Mouse (Mus musculus) embryonic facial prominence, embryonic 14.5 days (tissue): ENCODE data around the gene Cdkn1c. TPM values are rescaled to one million over a fixed set of nuclear protein-coding genes. Genes with fewer than 3 reads are reported as not detected.

Experiments
- ATAC-seq: fragments of 200-750 bp; cut with Nextera tagmentation; 2 replicates; pipeline ENCODE4 v1.8.0; 2017; ENCODE audit warnings: low read depth, moderate number of reproducible peaks, moderate TSS enrichment
- DNase-seq: peaks from one replicate; pipeline ENCODE4 v3.0.0-alpha.2; 2015; ENCODE audit warnings: low spot score
- H3K27ac ChIP-seq: fragments of 300-500 bp; sonication (generic); replicated peaks from 2 replicates; pipeline ENCODE4 v1.5.1; 2014; ENCODE audit warnings: low read depth, mild to moderate bottlenecking, low read length, moderate library complexity
- H3K27me3 ChIP-seq: fragments of 300-500 bp; sonication (generic); replicated peaks from 2 replicates; pipeline ENCODE4 v1.6.1; 2014; ENCODE audit warnings: low read length; ENCODE audit not compliant: control insufficient read depth, insufficient read depth
- H3K36me3 ChIP-seq: fragments of 300-500 bp; sonication (generic); 2 replicates; pipeline ENCODE4 v1.6.1; 2014; ENCODE audit warnings: low read length, mixed read lengths; ENCODE audit not compliant: control insufficient read depth, insufficient read depth
- H3K4me1 ChIP-seq: fragments of 300-500 bp; sonication (generic); 2 replicates; pipeline ENCODE4 v1.6.1; 2014; ENCODE audit warnings: antibody characterized with exemption, low read length; ENCODE audit not compliant: control insufficient read depth, insufficient read depth
- H3K4me2 ChIP-seq: fragments of 300-500 bp; sonication (generic); 2 replicates; pipeline ENCODE4 v1.6.1; 2014; ENCODE audit warnings: low read depth, mild to moderate bottlenecking, low read length, moderate library complexity, mixed read lengths
- H3K4me3 ChIP-seq: fragments of 300-500 bp; sonication (generic); 2 replicates; pipeline ENCODE4 v1.5.1; 2014; ENCODE audit warnings: low read depth, mild to moderate bottlenecking, low read length
- H3K9ac ChIP-seq: fragments of 300-500 bp; sonication (generic); 2 replicates; pipeline ENCODE4 v1.6.1; 2014; ENCODE audit warnings: low read depth, mild to moderate bottlenecking, low read length, moderate library complexity, mixed read lengths
- H3K9me3 ChIP-seq: fragments of 300-500 bp; sonication (generic); 2 replicates; pipeline ENCODE4 v1.6.1; 2016; ENCODE audit warnings: low read length; ENCODE audit not compliant: control insufficient read depth
- WGBS: fragments of 180-500 bp; shearing (Covaris S2); extraction: QIAGEN DNeasy Blood & Tissue Kit; methylation state at CpG from one replicate; pipeline ENCODE4 v1.1.7; 2014; 5-methylcytosine and 5-hydroxymethylcytosine counted together
- polyA plus RNA-seq: library from polyadenylated mRNA; unstranded; fragments of >200 nt; fragmentation: Nextera tagmentation; extraction: Ambion mirVana; gene quantifications from 2 replicates; pipeline ENCODE4 v1.2.1, GENCODE M21; 2014

Gene Cdkn1c
- 2,410 and 2,543 TPM in 2 replicates for polyA plus RNA-seq

DNA sequence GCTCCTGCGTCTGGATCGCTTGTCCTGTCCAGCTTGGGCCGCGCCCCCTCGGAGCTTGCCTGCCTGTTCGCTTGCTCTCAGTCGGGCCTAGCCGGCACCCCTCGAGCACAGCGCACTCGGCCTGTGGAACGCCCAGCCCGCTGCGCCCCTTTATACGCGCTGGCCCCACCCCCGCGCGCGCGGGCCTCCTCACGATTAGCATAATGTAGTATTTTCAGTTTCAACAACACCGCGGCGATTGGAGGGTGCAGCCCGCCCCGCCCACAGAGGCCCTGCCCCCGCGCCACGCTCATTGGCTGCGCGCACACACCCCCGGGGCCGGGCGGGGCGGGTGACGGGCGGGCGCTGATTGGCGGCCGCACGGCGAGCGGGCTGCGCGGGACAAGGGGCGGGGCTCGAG lies at the start of gene Cdkn1c:
Gene Cdkn1c, minus strand, starts transcription at position 177 of the 400 bp plus-strand sequence.
- Histone ChIP-seq H3K4me3 (peak within 1 kb of the TSS; percentile 60), H3K4me1 (peaks cover 9% of the 10 kb centered on the region; the same call in 1 of the 2 replicates), H3K27ac (peak within 1 kb of the TSS; percentile 85), H3K9me3 (peaks cover 27% of the 10 kb centered on the region), H3K9ac (peak within 1 kb of the TSS; percentile 83), H3K36me3 (peaks cover 13% of the 10 kb centered on the region; the same call in 1 of the 2 replicates), H3K4me2 (peak within 1 kb of the TSS; percentile 53), H3K27me3 (no peaks in the 10 kb centered on the region)
- DNase-seq = peak; percentile 96
- 28% methylated on average over 40 of the region's 48 CpGs for WGBS
- peak; percentile 84 for ATAC-seq

DNA sequence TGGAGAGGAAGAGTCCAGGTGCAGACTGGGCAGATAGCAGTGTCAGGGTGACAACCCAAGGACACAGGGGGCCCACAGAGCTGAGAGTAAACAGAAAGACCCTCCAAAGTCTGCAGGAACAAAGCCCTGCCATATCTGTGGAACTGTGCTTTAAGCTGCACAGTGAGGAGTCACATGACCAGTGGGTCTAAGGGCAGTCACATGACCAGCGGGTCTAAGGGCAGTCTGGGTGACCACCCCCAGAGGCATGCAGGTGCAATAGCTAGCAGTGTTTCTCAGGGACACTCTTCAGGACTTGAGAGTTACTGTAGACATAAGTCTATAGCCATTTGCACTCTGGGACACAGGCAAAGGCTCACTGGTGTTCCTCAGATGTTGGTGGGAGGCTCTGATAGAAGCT lies 48.7 kb upstream of the Cdkn1c start:
- DNase-seq = no peak
- WGBS = 75% methylated on average over 1 of the region's 1 CpGs

GRCm38 (mm10) chr7:143506675-143507074 lies 45.8 kb upstream of the Cdkn1c start:
- H3K27me3 ChIP-seq = peaks cover 23% of the 10 kb centered on the region
- no peaks in the 10 kb centered on the region for H3K36me3 ChIP-seq
- no peak for ATAC-seq
- H3K9me3 ChIP-seq = no peaks in the 10 kb centered on the region
- H3K4me3 ChIP-seq = no peak overlapping the region
- no peak overlapping the region for H3K9ac ChIP-seq
- H3K27ac ChIP-seq = no peak overlapping the region
- DNase-seq = peak; percentile 53
- 16% methylated on average over 7 of the region's 7 CpGs for WGBS
- H3K4me1 ChIP-seq = peaks cover 3% of the 10 kb centered on the region; the same call in 1 of the 2 replicates
- no peak overlapping the region for H3K4me2 ChIP-seq

More for the DNA sequence above, 48.7 kb upstream of the Cdkn1c start:
- Histone ChIP-seq H3K9ac (no peak overlapping the region), H3K4me2 (no peak overlapping the region), H3K4me3 (no peak overlapping the region), H3K27ac (no peak overlapping the region), H3K9me3 (no peaks in the 10 kb centered on the region), H3K36me3 (peaks cover 16% of the 10 kb centered on the region), H3K4me1 (no peaks in the 10 kb centered on the region), H3K27me3 (no peaks in the 10 kb centered on the region)
- no peak for ATAC-seq

GRCm38 (mm10) chr7:143506271-143506670 lies 45.4 kb upstream of the Cdkn1c start:
- H3K4me3 ChIP-seq = no peak overlapping the region
- ATAC-seq (no peak), DNase-seq (no peak)
- H3K36me3 ChIP-seq = no peaks in the 10 kb centered on the region
- H3K9ac ChIP-seq = no peak overlapping the region
- no peak overlapping the region for H3K27ac ChIP-seq
- H3K4me2 ChIP-seq = no peak overlapping the region
- peaks cover 3% of the 10 kb centered on the region; the same call in 1 of the 2 replicates for H3K4me1 ChIP-seq
- H3K9me3 ChIP-seq = no peaks in the 10 kb centered on the region
- H3K27me3 ChIP-seq = peaks cover 27% of the 10 kb centered on the region
- WGBS = 69% methylated on average over 7 of the region's 7 CpGs

DNA sequence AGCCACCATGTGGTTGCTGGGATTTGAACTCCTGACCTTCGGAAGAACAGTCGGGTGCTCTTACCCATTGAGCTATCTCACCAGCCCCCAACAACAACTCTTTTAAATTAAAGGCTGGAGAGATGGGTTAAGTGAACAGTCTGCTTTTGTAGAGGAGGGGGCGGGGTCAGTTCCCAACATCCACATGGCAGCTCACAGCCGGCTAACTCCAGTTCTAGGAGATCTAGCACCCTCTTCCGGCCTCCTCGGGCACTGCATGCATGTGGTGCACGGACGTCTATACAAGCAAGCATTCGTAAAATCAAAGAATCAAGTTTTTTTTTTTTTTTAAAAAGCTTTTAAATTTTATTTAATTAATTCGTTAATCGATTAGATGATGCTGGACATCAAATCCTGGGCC lies 45.0 kb upstream of the Cdkn1c start:
- Histone ChIP-seq H3K9ac (no peak overlapping the region), H3K36me3 (no peaks in the 10 kb centered on the region), H3K27ac (no peak overlapping the region), H3K9me3 (no peaks in the 10 kb centered on the region), H3K4me1 (peaks cover 3% of the 10 kb centered on the region; the same call in 1 of the 2 replicates), H3K4me2 (no peak overlapping the region), H3K4me3 (no peak overlapping the region), H3K27me3 (peaks cover 31% of the 10 kb centered on the region)
- DNase-seq = peak; percentile 71
- 29% methylated on average over 11 of the region's 11 CpGs for WGBS
- ATAC-seq = no peak

- H3K9me3 ChIP-seq = no peaks in the 10 kb centered on the region
- no peak for DNase-seq
- WGBS = 90% methylated on average over 2 of the region's 2 CpGs
- H3K27me3 ChIP-seq = peaks cover 35% of the 10 kb centered on the region
- H3K4me3 ChIP-seq = no peak overlapping the region
- H3K4me2 ChIP-seq = no peak overlapping the region
- H3K36me3 ChIP-seq = no peaks in the 10 kb centered on the region
- H3K9ac ChIP-seq = no peak overlapping the region
- peaks cover 3% of the 10 kb centered on the region; the same call in 1 of the 2 replicates for H3K4me1 ChIP-seq
- no peak for ATAC-seq
- no peak overlapping the region for H3K27ac ChIP-seq
Measured at GRCm38 (mm10) chr7:143505411-143505810, 44.6 kb upstream of the Cdkn1c start.

DNA sequence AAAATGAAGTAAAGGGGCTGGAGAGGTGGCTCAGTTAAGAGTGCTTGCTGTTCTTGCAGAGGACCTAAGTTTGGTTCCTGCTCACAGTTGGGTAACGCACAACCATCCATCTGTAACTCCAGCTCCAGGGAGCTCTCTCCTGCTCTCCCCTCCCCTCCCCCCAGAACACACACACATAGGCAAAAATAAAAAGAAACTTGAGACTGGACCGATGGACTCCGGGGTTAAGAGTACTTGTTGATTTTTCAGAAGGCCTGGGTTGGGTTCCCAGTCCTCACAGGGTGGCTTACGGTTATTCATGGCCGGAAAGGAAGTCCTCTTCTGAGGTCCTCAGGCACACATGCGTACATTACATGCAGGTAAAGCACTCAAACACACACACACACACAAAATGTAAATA lies 43.1 kb upstream of the Cdkn1c start:
- H3K4me3 ChIP-seq = no peak overlapping the region
- WGBS = 78% methylated on average over 6 of the region's 6 CpGs
- H3K9ac ChIP-seq = no peak overlapping the region
- no peaks in the 10 kb centered on the region for H3K9me3 ChIP-seq
- no peaks in the 10 kb centered on the region for H3K36me3 ChIP-seq
- no peak for DNase-seq
- peaks cover 3% of the 10 kb centered on the region; the same call in 1 of the 2 replicates for H3K4me1 ChIP-seq
- peaks cover 39% of the 10 kb centered on the region for H3K27me3 ChIP-seq
- no peak for ATAC-seq
- no peak overlapping the region for H3K27ac ChIP-seq
- no peak overlapping the region for H3K4me2 ChIP-seq

DNA sequence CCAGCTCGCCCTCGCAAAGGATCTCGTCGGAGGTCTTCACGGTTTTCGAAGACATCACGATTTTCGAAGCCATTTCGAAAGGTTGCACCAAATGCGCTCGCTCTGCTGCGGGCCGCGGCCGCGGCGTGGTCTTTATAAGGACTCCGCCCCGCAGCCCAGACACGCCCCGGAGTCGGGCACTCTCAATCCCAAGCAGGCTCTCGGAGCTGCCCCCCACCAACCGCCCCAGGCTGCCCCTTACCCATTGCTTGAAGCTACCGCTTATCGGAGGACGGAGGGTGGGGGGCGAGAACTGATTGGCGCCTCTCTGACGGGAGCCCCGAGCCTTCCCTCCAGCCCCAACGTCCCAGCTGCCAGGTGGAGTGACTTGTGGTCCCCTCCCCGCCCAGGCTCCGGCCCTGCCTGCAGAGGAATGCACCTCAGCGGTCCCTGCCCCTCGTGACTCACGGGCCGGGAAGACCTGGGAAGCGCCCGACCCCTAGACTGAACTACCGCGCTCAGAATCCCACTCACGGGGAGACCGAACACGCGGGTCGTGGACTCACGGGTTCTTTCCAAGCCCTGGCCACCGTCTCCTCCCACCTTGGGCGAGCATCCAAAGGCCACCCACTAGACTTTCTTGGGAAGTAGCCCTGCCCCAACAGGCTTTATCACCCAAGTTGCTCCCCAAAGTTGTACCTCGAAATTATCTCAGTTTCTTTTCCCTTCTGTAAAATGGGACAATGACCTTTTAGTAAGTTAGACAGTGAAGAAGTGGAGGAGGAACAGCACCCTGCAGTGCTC lies 41.8 kb upstream of the Cdkn1c start, which contains the start of gene Phlda2:
Gene Phlda2, minus strand, starts transcription at position 733 of the 783 bp plus-strand sequence.
- DNase-seq (peak; percentile 31), ATAC-seq (0 out of 2 replicates have a peak, but pooled peaks have one; percentile 57)
- peak within 1 kb of the TSS; percentile 46 for H3K4me3 ChIP-seq
- H3K9ac ChIP-seq = peak within 1 kb of the TSS; percentile 43
- no peaks in the 10 kb centered on the region for H3K9me3 ChIP-seq
- 4% methylated on average over 39 of the region's 51 CpGs for WGBS
- peaks cover 3% of the 10 kb centered on the region; the same call in 1 of the 2 replicates for H3K4me1 ChIP-seq
- peak within 1 kb of the TSS; percentile 76 for H3K4me2 ChIP-seq
- H3K36me3 ChIP-seq = no peaks in the 10 kb centered on the region
- no peak within 1 kb of the TSS for H3K27ac ChIP-seq
- H3K27me3 ChIP-seq = peaks cover 39% of the 10 kb centered on the region
